Mouse (Mus musculus): ENCODE measurements at regions not wholly inside any gene's neighbourhood (a gene's known extent, or its start where the extent isn't known, plus 50 kb on each side); places are given as distances from the start of the nearest gene placed in this dataset.
"Not testable (repeated sequence)": the region's sequence is repeated elsewhere in the genome, so short reads cannot be mapped to it uniquely, and the experiment has no call there.

DNA sequence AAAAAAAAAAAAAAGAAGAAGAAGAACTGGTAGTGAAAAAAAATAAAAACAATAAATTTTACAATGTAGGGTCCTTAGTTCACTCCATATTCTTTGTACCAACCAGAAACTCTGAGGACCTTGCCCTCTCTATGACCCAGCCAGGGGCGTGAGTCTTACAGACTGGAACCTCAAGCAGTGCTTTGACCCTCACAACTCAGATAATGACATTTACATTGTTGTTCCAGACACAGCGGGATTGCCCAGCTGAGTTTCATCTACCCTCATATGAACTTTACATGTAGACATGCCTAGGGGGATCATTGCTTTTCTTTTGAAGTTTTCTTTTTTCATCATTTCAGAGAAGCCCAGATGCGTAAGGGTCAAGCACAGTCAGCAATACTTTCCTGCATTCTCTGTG lies 1496.6 kb upstream of the 4931417E11Rik start:
- Histone ChIP-seq H3K4me1 (ENCODE audit: control insufficient read depth in 2 of 2, insufficient read depth in 2 of 2, low read length in 2 of 2, poor library complexity in 1 of 2) (no peaks in the 10 kb centered on the region), H3K27ac (ENCODE audit: insufficient read depth, low read depth, low read length, poor library complexity, severe bottlenecking) (no peak overlapping the region), H3K9ac (ENCODE audit: insufficient read depth, low read depth, low read length, poor library complexity, severe bottlenecking) (no peak overlapping the region), H3K9me3 (ENCODE audit: control insufficient read depth, insufficient read depth, low read depth, low read length) (no peaks in the 10 kb centered on the region), H3K36me3 (ENCODE audit: control insufficient read depth, insufficient read depth, low read length, poor library complexity, severe bottlenecking) (no peaks in the 10 kb centered on the region), H3K4me3 (ENCODE audit: insufficient read depth in 1 of 2, low read depth in 1 of 2, low read length in 2 of 2, poor library complexity in 1 of 2, severe bottlenecking in 1 of 2) (no peak overlapping the region)
- no peak for DNase-seq (ENCODE audit: low read depth, low spot score)
- TF ChIP-seq HCFC1 (IDR thresholded peaks at IDR 0.05; ENCODE audit: borderline replicate concordance, insufficient read depth, low read length) (no peak), ZNF384 (IDR thresholded peaks at IDR 0.05; ENCODE audit: low read depth, low read length) (no peak), ZC3H11A (IDR thresholded peaks at IDR 0.05; ENCODE audit: borderline replicate concordance, low read depth, low read length) (no peak), CHD2 (IDR thresholded peaks at IDR 0.05; ENCODE audit: low read depth, low read length) (no peak), MAFK (IDR thresholded peaks at IDR 0.05; ENCODE audit: insufficient read depth, low read depth, low read length) (no peak)
- in situ Hi-C loops (cut with MboI; ENCODE audit: low sequenced_read_pairs in 2 of 2, unreplicated experiment in 2 of 2): no loop called here

DNA sequence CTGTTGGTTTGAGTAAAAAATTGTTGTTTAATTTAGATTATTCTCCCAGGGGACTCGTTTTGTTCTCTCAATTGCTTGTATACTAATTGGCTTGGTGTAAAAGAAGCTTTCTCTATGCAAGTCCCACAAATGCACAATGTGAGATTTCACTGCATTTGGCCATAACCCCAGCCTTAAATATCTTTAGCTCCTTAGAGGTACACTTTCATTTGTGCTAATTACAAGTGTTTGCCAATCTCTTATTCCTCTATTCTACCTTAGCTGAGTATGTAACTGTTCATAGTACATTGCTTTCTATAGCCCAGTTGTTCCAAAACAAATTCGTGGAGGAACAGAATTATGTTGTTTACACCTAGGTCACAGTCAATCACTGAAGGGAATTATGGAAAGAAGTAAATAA lies 1459.0 kb upstream of the 4931417E11Rik start:
- Histone ChIP-seq H3K4me1 (ENCODE audit: control insufficient read depth in 2 of 2, insufficient read depth in 2 of 2, low read length in 2 of 2, poor library complexity in 1 of 2) (no peaks in the 10 kb centered on the region), H3K9ac (ENCODE audit: insufficient read depth, low read depth, low read length, poor library complexity, severe bottlenecking) (no peak overlapping the region), H3K9me3 (ENCODE audit: control insufficient read depth, insufficient read depth, low read depth, low read length) (no peaks in the 10 kb centered on the region), H3K27ac (ENCODE audit: insufficient read depth, low read depth, low read length, poor library complexity, severe bottlenecking) (no peak overlapping the region), H3K4me3 (ENCODE audit: insufficient read depth in 1 of 2, low read depth in 1 of 2, low read length in 2 of 2, poor library complexity in 1 of 2, severe bottlenecking in 1 of 2) (no peak overlapping the region), H3K36me3 (ENCODE audit: control insufficient read depth, insufficient read depth, low read length, poor library complexity, severe bottlenecking) (no peaks in the 10 kb centered on the region)
- DNase-seq (ENCODE audit: low read depth, low spot score): no peak
- in situ Hi-C loops (cut with MboI; ENCODE audit: low sequenced_read_pairs in 2 of 2, unreplicated experiment in 2 of 2): no loop called here
- TF ChIP-seq ZC3H11A (IDR thresholded peaks at IDR 0.05; ENCODE audit: borderline replicate concordance, low read depth, low read length): no peak
- TF ChIP-seq HCFC1 (IDR thresholded peaks at IDR 0.05; ENCODE audit: borderline replicate concordance, insufficient read depth, low read length): no peak
- TF ChIP-seq CHD2 (IDR thresholded peaks at IDR 0.05; ENCODE audit: low read depth, low read length): no peak
- TF ChIP-seq MAFK (IDR thresholded peaks at IDR 0.05; ENCODE audit: insufficient read depth, low read depth, low read length): no peak
- no peak for TF ChIP-seq ZNF384 (IDR thresholded peaks at IDR 0.05; ENCODE audit: low read depth, low read length)

DNA sequence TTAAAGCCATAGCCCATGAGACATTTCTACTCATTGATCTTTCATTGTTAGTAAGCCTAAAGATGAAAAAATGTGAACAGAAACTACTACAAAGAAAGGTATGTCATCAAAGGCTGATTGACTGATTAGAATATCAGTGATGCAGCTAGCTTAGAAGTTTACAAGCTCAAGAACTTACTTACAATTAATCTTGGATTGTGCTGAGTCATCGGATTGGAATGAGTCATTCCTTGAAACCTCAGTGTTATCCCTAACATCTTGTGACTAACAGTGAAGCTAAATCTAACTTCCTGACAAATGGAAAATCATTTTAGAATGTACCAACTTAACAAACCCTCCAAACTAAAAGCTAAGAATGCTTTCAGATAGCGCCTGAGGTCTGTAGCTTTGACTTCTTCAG lies 1434.1 kb upstream of the 4931417E11Rik start:
- DNase-seq (ENCODE audit: low read depth, low spot score): no peak
- no peak overlapping the region for H3K9ac ChIP-seq (ENCODE audit: insufficient read depth, low read depth, low read length, poor library complexity, severe bottlenecking)
- no peak overlapping the region for H3K4me3 ChIP-seq (ENCODE audit: insufficient read depth in 1 of 2, low read depth in 1 of 2, low read length in 2 of 2, poor library complexity in 1 of 2, severe bottlenecking in 1 of 2)
- TF ChIP-seq ZC3H11A (IDR thresholded peaks at IDR 0.05; ENCODE audit: borderline replicate concordance, low read depth, low read length) (no peak), MAFK (IDR thresholded peaks at IDR 0.05; ENCODE audit: insufficient read depth, low read depth, low read length) (peak; percentile 89)
- no peaks in the 10 kb centered on the region for H3K36me3 ChIP-seq (ENCODE audit: control insufficient read depth, insufficient read depth, low read length, poor library complexity, severe bottlenecking)
- no peak overlapping the region for H3K27ac ChIP-seq (ENCODE audit: insufficient read depth, low read depth, low read length, poor library complexity, severe bottlenecking)
- H3K9me3 ChIP-seq (ENCODE audit: control insufficient read depth, insufficient read depth, low read depth, low read length): no peaks in the 10 kb centered on the region
- in situ Hi-C loops (cut with MboI; ENCODE audit: low sequenced_read_pairs in 2 of 2, unreplicated experiment in 2 of 2): no loop called here
- H3K4me1 ChIP-seq (ENCODE audit: control insufficient read depth in 2 of 2, insufficient read depth in 2 of 2, low read length in 2 of 2, poor library complexity in 1 of 2): no peaks in the 10 kb centered on the region

DNA sequence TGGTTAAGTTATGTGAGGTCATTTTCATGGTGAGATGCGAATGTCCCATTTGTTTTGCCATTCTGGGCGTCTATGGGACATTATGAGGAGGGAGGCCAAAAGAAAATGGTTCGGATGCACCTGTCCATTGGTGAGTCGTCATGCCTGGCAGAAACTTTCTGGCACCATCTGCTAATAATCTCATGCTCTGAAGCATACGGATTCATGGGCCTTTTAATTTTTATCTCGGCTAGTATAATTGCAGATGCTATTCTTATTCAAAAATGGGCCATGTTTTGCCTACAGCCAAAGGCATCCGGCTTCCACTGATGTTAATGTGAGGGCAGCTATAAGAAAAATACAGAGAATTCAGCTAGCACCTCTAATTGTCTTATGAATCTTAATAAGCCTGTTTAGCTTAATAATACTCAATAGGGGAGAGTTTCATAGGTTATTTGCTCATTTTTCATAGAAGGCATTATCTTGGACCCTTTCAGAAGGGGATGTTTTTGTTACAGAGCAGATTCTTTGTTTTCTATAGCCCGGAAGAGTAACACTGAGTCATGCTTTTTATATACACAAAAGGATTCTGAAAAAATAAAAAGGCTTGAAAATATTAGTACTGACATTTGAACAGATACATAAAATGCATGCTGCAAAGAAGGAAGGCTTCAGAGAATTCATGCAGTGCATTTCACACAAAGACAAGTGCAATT lies 1401.3 kb upstream of the 4931417E11Rik start:
- TF ChIP-seq MAFK (IDR thresholded peaks at IDR 0.05; ENCODE audit: insufficient read depth, low read depth, low read length) (no peak), HCFC1 (IDR thresholded peaks at IDR 0.05; ENCODE audit: borderline replicate concordance, insufficient read depth, low read length) (no peak), ZNF384 (IDR thresholded peaks at IDR 0.05; ENCODE audit: low read depth, low read length) (no peak), CHD2 (IDR thresholded peaks at IDR 0.05; ENCODE audit: low read depth, low read length) (no peak), ZC3H11A (IDR thresholded peaks at IDR 0.05; ENCODE audit: borderline replicate concordance, low read depth, low read length) (no peak)
- in situ Hi-C loops (cut with MboI; ENCODE audit: low sequenced_read_pairs in 2 of 2, unreplicated experiment in 2 of 2): no loop called here
- no peaks in the 10 kb centered on the region for H3K36me3 ChIP-seq (ENCODE audit: control insufficient read depth, insufficient read depth, low read length, poor library complexity, severe bottlenecking)
- no peaks in the 10 kb centered on the region for H3K9me3 ChIP-seq (ENCODE audit: control insufficient read depth, insufficient read depth, low read depth, low read length)
- no peak for DNase-seq (ENCODE audit: low read depth, low spot score)
- H3K9ac ChIP-seq (ENCODE audit: insufficient read depth, low read depth, low read length, poor library complexity, severe bottlenecking): no peak overlapping the region
- no peak overlapping the region for H3K4me3 ChIP-seq (ENCODE audit: insufficient read depth in 1 of 2, low read depth in 1 of 2, low read length in 2 of 2, poor library complexity in 1 of 2, severe bottlenecking in 1 of 2)
- H3K27ac ChIP-seq (ENCODE audit: insufficient read depth, low read depth, low read length, poor library complexity, severe bottlenecking): no peak overlapping the region
- no peaks in the 10 kb centered on the region for H3K4me1 ChIP-seq (ENCODE audit: control insufficient read depth in 2 of 2, insufficient read depth in 2 of 2, low read length in 2 of 2, poor library complexity in 1 of 2)

GRCm38 (mm10) chr6:74820696-74821095 lies 1351.2 kb upstream of the 4931417E11Rik start:
- H3K27ac ChIP-seq (ENCODE audit: insufficient read depth, low read depth, low read length, poor library complexity, severe bottlenecking); H3K4me3 ChIP-seq (ENCODE audit: insufficient read depth in 1 of 2, low read depth in 1 of 2, low read length in 2 of 2, poor library complexity in 1 of 2, severe bottlenecking in 1 of 2); H3K4me1 ChIP-seq (ENCODE audit: control insufficient read depth in 2 of 2, insufficient read depth in 2 of 2, low read length in 2 of 2, poor library complexity in 1 of 2); in situ Hi-C loops (cut with MboI; ENCODE audit: low sequenced_read_pairs in 2 of 2, unreplicated experiment in 2 of 2); H3K9ac ChIP-seq (ENCODE audit: insufficient read depth, low read depth, low read length, poor library complexity, severe bottlenecking); H3K9me3 ChIP-seq (ENCODE audit: control insufficient read depth, insufficient read depth, low read depth, low read length); H3K36me3 ChIP-seq (ENCODE audit: control insufficient read depth, insufficient read depth, low read length, poor library complexity, severe bottlenecking); DNase-seq (ENCODE audit: low read depth, low spot score): not testable (repeated sequence)

Measured in ES-E14 (cell line).